Mouse (Mus musculus): Measurements from ENCODE around the gene Pld1.

The Pld1 gene

GRCm38 (mm10) chr3:27994175-27994990 is 55.9 kb downstream of the Pld1 start:
- DNase-seq = peak; percentile 53

GRCm38 (mm10) chr3:28004321-28004720 is 65.8 kb downstream of the Pld1 start:
- no peak for DNase-seq

DNA sequence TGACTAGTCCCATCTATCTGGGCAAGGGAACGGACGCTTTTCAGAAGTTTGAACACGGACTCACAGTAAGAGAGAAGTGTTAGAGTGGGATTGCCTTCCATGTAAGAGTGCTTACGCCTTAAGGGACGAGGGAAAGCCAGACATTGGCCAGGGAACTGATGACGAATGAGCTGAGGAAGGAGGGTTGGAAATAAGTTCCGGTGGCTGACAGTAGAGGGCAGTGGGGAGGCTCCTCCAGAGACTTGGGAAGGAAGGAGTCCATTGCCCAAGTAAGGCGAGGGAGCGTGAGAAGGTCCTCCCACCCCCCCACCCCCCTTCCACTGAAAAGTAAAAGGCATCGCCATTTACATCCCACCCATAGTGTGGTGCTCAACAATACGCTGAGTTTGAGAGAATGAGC is 69.2 kb downstream of the Pld1 start:
- no peak for DNase-seq

- peak; percentile 59 for DNase-seq
Observed at GRCm38 (mm10) chr3:28008369-28008768, 69.9 kb downstream of the Pld1 start.

GRCm38 (mm10) chr3:28012177-28012576 is 73.7 kb downstream of the Pld1 start:
- DNase-seq = peak; percentile 32

DNA sequence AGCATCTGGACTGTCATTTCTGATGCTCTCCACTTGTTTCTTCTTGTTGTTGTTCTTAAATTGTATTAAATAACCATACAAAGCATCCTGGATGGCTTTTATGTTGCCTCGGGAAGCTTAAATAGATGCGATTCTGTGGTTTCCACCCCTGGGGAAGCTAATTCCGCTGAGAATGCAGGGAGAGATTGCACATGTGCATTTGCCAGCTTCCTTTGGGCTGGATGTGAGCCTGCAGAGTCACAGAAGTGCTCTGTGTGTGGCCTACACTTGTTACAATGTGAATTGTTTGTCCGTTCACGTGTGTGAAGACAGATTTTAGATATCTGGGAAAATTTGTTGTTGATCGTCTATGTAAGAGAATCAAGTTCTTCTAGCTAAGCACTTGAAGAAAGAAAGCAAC is 74.9 kb downstream of the Pld1 start:
- DNase-seq = no peak

- no peak for DNase-seq
Observed at GRCm38 (mm10) chr3:28017002-28017401, 78.5 kb downstream of the Pld1 start.

DNA sequence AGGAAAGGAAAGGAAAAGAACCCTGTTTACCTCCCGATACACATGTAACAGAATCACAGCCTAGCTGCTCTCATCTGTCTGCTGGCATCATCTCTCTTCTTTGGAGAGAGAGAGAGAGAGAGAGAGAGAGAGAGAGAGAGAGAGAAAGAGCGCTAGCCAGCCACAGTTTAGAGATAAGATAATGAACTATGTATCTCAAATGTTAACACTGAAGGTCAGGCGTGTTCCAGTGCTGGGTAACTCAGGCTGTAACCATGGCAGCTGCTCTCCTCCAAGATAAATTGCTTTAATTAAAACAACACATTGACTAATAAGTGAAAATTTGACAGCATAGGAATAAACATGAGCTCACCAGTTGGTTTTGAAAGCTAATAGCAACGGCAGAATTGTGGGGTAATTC is 81.2 kb downstream of the Pld1 start:
- no peak for DNase-seq

GRCm38 (mm10) chr3:28020404-28020803 is 81.9 kb downstream of the Pld1 start:
- no peak for DNase-seq

DNA sequence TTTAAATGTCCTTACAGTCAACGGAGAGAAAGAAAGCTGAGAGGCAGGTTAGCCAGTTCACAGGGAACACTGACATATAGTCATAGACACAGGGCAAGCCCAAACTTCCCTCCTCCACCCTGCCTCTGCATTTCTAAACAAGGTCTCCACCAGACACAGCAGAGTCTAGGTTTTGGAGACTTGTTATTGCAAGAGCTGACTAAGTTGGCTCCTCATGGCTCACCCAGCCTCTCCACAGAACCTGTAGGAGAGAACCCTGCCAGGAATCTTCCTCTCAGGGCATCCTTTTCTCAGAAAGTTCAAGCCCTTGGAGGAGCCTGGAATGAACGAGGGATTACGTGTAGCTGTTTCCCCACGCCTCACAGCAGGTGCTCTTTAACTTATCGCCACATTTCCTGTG is 83.7 kb downstream of the Pld1 start:
- DNase-seq = no peak

DNA sequence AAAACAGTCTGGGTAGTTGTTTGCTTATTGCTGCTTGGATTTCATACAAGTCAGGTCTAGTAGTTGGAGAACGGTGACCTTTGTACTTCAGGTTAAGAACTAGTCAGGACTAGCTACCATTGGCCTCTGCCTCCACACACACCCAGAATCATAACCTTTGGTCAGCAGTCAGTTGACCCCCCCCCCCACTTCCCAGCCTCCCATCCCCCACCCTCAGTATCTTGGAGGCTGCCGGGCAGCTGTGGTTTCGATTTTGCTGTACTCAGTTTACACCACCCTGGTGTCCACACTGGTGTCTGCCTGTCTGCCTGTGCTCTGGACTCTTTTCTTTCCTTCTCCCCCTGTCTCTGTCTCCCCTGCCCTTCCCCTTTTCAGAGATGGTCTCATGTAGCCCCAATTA is 88.4 kb downstream of the Pld1 start:
- DNase-seq = peak; percentile 13

DNA sequence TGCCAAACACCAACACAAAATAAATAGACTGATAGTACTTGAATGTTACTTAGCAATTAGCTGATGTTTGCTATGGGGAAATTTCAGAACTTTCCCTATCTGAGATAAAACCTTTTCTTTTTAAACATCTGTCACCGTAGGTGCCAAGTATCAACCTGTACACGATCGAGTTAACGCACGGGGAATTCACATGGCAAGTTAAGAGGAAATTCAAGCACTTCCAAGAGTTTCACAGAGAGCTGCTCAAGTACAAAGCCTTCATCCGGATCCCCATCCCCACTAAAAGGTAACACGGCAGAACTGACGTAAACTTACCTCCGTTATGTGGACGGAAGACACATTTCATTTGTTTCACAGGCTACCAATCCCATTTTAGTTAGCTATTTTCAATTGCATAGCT is 90.0 kb downstream of the Pld1 start:
- DNase-seq = peak; percentile 35

DNA sequence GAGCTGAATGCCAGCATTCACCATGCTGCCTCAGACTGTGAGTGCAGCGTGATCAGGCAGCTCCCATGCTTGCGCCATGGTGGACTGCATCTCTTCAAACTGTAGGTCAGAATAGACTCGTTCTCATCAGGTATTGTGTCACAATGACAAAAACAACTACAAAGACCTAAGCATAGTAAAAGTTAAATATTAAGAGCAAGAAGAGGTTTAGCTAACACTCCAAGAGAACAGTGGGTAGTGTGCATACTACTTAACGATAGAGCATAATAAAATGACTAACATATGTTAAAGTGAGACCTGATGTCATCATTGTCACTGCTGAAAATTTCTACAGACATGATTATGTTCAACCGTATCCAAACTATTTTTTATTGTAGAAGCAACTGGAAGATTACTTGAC is 92.4 kb downstream of the Pld1 start:
- DNase-seq = peak; percentile 18

DNA sequence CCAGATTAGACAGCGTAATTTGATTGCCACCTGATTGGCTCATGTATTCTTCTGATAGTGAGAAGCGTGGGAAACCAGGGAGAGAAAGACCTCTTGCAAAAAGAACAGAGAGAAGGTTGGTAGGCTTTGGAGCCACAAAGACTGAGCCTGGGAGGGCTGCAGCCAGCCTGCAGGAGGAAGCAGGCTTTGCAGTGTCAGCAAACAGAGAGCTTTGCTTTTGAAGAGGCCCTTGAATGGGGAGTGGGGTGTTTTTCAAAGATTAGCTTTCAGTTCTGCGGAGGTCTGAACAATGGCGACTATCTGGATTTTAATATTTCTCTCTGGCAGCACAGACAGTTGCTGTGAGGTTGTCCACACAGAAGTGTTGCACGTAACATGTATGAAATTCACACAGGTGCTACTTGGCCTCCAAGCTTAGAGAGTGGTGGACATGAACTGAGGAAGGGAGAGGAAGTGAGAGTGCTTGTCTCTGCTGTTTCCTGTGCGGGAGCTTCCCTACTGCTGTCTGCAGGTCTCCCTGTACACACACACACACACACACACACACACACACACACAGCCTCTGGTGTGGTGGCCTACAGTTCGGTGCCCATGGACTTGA is 93.2 kb downstream of the Pld1 start:
- peak; percentile 49 for DNase-seq

DNA sequence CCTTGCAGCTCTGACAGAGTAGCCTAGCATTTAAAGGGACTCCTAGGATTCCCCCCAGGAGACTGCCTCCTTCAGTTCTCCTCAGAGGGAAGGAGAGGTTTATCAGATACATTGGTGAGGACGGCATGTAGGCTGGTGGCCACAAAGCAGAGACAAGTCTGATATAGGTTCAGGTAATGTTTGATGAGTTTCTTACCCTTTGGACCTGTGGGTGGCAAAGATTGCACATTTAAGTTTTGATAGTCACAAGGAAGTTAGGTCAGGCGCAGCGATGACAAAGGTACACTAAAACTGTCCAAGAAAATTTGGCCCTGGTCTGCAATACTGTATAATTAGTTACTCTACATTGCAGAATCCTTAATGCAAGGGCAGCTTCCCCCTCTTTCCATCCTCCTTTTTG is 95.4 kb downstream of the Pld1 start:
- DNase-seq = no peak

- no peak for DNase-seq
Observed at GRCm38 (mm10) chr3:28034707-28035333, 96.3 kb downstream of the Pld1 start.

DNA sequence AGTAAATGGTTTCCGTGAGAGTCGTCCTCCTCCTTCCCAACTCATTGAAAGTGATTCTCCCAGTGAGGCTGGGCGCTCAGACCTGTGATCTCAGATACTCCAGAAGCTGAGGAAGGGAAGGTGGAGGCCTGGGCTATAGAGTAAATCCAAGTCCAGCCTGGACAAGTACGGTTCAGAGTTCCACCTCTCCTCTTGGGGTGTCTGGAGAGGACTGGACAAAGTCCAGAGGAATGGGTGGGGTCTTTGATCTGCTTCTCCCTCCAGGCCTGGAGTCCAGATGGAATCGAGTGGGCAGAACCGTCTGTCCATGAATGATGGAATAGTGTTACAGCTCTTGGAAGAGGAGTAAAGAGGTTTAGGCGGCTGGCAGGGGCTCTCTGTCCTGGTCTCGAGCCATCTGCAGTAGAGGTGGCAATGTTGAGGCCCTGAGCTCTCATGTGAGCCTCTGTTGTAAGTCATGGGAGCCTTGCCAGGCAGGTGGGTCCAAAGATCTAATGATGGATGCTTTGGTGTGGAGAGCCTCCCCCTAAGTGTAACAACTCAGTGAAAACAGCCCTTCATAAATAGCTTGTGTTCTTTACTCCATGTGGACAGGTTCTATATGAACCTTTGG is 98.9 kb downstream of the Pld1 start:
- no peak for DNase-seq

- DNase-seq = peak; percentile 21
Observed at GRCm38 (mm10) chr3:28038106-28038505, 99.6 kb downstream of the Pld1 start.

DNA sequence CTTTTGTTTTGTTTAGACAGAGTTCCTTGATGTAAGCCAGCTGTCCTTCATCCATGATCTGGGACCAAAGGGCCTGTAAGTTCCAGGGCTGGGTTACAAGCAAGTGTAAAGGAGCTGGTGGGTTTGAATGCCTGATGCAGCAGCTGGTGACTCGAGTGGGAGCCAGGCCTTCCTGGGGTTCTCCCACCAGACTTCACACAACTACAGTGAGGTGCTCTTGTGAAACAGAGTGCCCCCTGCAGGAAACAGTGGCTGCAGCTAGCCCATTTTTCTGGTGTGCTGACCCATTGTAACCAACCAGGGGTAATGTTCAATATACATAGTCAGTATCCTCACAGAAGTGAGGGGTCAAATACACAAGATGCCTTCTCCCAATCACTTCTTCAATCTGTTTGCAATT is 101.3 kb downstream of the Pld1 start:
- DNase-seq = peak; percentile 72

GRCm38 (mm10) chr3:28041236-28041635 is 102.7 kb downstream of the Pld1 start:
- no peak for DNase-seq

DNA sequence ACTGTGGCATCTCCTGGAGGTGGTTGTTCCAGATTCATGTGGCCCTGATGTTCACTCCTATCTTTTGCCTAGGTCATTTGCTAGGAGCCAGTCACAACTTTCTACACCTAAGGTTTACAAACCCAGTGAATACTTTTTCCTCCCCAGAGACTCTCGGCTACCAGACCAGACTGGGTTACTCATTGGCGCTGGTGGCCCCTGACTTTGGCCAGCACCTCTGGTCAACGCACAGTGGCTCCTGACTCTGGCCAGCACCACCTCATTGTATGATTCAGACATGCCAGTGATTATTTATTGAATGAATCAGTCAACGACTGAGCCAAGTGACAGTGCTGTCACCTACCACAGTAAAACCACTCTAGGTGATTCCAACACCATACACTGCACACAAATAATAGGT is 103.9 kb downstream of the Pld1 start:
- DNase-seq = no peak

GRCm38 (mm10) chr3:28047599-28047998 is 109.1 kb downstream of the Pld1 start:
- no peak for DNase-seq

- peak; percentile 18 for DNase-seq
Observed at GRCm38 (mm10) chr3:28049526-28049925, 111.0 kb downstream of the Pld1 start.

GRCm38 (mm10) chr3:28053076-28053475 is 114.6 kb downstream of the Pld1 start:
- no peak for DNase-seq

Measured in lung, postnatal 36 days (tissue).